Comparison of ENCODE assay signal across 1 mouse cellular context in the genomic region with DNA sequence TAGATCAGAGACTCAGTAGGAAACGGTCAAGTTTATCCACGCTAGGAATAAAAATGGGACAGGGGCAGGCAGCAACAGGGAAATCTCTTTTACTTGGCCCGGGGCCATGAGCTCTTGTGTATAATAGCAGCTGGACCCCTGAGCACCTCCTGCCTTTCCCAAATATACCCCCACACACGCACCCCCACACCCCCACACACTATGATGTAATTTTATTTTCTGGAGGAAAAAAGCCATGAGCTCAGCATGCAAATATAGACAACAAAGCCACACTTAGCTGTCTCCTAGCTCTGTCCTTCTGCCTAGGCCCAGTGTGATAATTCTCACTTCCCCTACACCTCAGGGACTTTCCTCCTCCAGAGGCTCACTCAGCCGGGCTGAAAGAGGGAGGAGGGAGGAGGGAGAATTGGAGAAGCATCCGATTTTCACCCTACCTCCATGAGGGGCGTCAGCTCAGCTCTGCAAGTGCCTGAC.
TF ChIP-seq lines count a peak whose summit lies in the region.

No protein-coding gene starts in this region.

TF ChIP-seq in CH12.LX, 34 proteins besides CTCF, POLR2A, EP300 and RAD21:
- TF ChIP-seq HCFC1 (IDR thresholded peaks at IDR 0.05; ENCODE audit: low read depth, low read length) (no peak), JUN (IDR thresholded peaks at IDR 0.05; ENCODE audit: insufficient read depth, low read depth, low read length) (peak; percentile 84), ETS1 (conservative IDR thresholded peaks at IDR 0.05; ENCODE audit: low read depth, low read length) (peak; percentile 69), BHLHE40 (IDR thresholded peaks at IDR 0.05; ENCODE audit: low read depth, low read length) (peak; percentile 30; the same call in 1 of the 2 replicates), E2F4 (IDR thresholded peaks at IDR 0.05; ENCODE audit: insufficient replicate concordance, low read depth, low read length) (no peak), TCF12 (IDR thresholded peaks at IDR 0.05; ENCODE audit: low read depth, low read length) (0 out of 2 replicates have a peak, but pooled peaks have one; percentile 11), CHD2 (IDR thresholded peaks at IDR 0.05; ENCODE audit: low read length) (no peak), MYC (IDR thresholded peaks at IDR 0.05; ENCODE audit: low read depth, low read length) (no peak), SMC3 (IDR thresholded peaks at IDR 0.05; ENCODE audit: low read depth, low read length) (0 out of 2 replicates have a peak, but pooled peaks have one; percentile 1), ZMIZ1 (IDR thresholded peaks at IDR 0.05; ENCODE audit: low read depth, low read length) (no peak), ZNF384 (IDR thresholded peaks at IDR 0.05; ENCODE audit: low read depth, low read length) (no peak), MEF2A (IDR thresholded peaks at IDR 0.05; ENCODE audit: borderline replicate concordance, low read depth, low read length) (peak; percentile 92), MAFK (IDR thresholded peaks at IDR 0.05; ENCODE audit: insufficient replicate concordance, low read length) (no peak), IRF4 (IDR thresholded peaks at IDR 0.05; ENCODE audit: low read depth, low read length) (peak; percentile 77; the same call in 1 of the 2 replicates)
